Mouse (Mus musculus) intestine, embryonic 16.5 days (tissue): ENCODE results near the gene Crispld2. TPM values are rescaled to one million over a fixed set of nuclear protein-coding genes. Genes with fewer than 3 reads are reported as not detected.

Experiments used
- ATAC-seq: fragments of 200-750 bp; cut with Nextera tagmentation; 2 replicates; pipeline ENCODE4 v1.8.0; 2017; ENCODE audit warnings: moderate TSS enrichment, moderate library complexity
- H3K27ac ChIP-seq: fragments of 300-500 bp; sonication (generic); 2 replicates; pipeline ENCODE4 v1.5.1; 2014; ENCODE audit warnings: mild to moderate bottlenecking, low read length
- H3K27me3 ChIP-seq: fragments of 300-500 bp; sonication (generic); replicated peaks from 2 replicates; pipeline ENCODE4 v1.6.1; 2014; ENCODE audit warnings: low read length, control low read depth, mixed read lengths; ENCODE audit not compliant: control insufficient read depth, insufficient read depth
- H3K36me3 ChIP-seq: fragments of 300-500 bp; sonication (generic); 2 replicates; pipeline ENCODE4 v1.6.1; 2014; ENCODE audit warnings: low read length, control low read depth; ENCODE audit not compliant: control insufficient read depth, insufficient read depth
- H3K4me1 ChIP-seq: fragments of 300-500 bp; sonication (generic); 2 replicates; pipeline ENCODE4 v1.6.1; 2014; ENCODE audit warnings: low read length, control low read depth, mixed read lengths; ENCODE audit not compliant: control insufficient read depth, insufficient read depth
- H3K4me2 ChIP-seq: fragments of 300-500 bp; sonication (generic); 2 replicates; pipeline ENCODE4 v1.6.1; 2014; ENCODE audit warnings: low read depth, low read length, control low read depth
- H3K4me3 ChIP-seq: fragments of 300-500 bp; sonication (generic); 2 replicates; pipeline ENCODE4 v1.5.1; 2014; ENCODE audit warnings: mild to moderate bottlenecking, low read length
- H3K9ac ChIP-seq: fragments of 300-500 bp; sonication (generic); 2 replicates; pipeline ENCODE4 v1.6.1; 2014; ENCODE audit warnings: low read depth, low read length
- H3K9me3 ChIP-seq: fragments of 300-500 bp; sonication (generic); 2 replicates; pipeline ENCODE4 v1.6.1; 2016; ENCODE audit warnings: low read length, control low read depth; ENCODE audit not compliant: control insufficient read depth
- WGBS: fragments of 180-500 bp; shearing (Covaris S2); extraction: QIAGEN DNeasy Blood & Tissue Kit; methylation state at CpG from one replicate; pipeline ENCODE4 v1.1.7; 2014; 5-methylcytosine and 5-hydroxymethylcytosine counted together
- polyA plus RNA-seq: library from polyadenylated mRNA; unstranded; fragments of >200 nt; fragmentation: Nextera tagmentation; extraction: Ambion mirVana; gene quantifications from 2 replicates; pipeline ENCODE4 v1.2.1, GENCODE M21; 2015

Gene Crispld2
- polyA plus RNA-seq, 1 experiment from 2014 or later: 23.1 TPM

GRCm38 (mm10) chr8:120083261-120083660, 91.0 kb downstream of the Crispld2 start:
- ATAC-seq: no peak
- Histone ChIP-seq H3K9ac (no peak overlapping the region), H3K4me3 (no peak overlapping the region), H3K36me3 (peaks cover 19% of the 10 kb centered on the region), H3K9me3 (no peaks in the 10 kb centered on the region), H3K4me2 (no peak overlapping the region), H3K27ac (no peak overlapping the region), H3K27me3 (no peaks in the 10 kb centered on the region), H3K4me1 (no peaks in the 10 kb centered on the region)
- WGBS: 96% methylated on average over 8 of the region's 8 CpGs

- H3K9me3 ChIP-seq: no peaks in the 10 kb centered on the region
- no peak overlapping the region for H3K4me3 ChIP-seq
- no peak overlapping the region for H3K27ac ChIP-seq
- H3K4me2 ChIP-seq: no peak overlapping the region
- ATAC-seq: no peak
- H3K4me1 ChIP-seq: no peaks in the 10 kb centered on the region
- H3K9ac ChIP-seq: no peak overlapping the region
- WGBS: 88% methylated on average over 8 of the region's 8 CpGs
- H3K36me3 ChIP-seq: peaks cover 19% of the 10 kb centered on the region
- no peaks in the 10 kb centered on the region for H3K27me3 ChIP-seq
These were observed 92.5 kb downstream of the Crispld2 start for GRCm38 (mm10) chr8:120084783-120085182.

GRCm38 (mm10) chr8:120089511-120089910, 97.3 kb downstream of the Crispld2 start:
- ATAC-seq: peak; percentile 45; the same call in 1 of the 2 replicates
- Histone ChIP-seq H3K9ac (no peak overlapping the region), H3K27me3 (no peaks in the 10 kb centered on the region), H3K27ac (no peak overlapping the region), H3K4me3 (no peak overlapping the region), H3K9me3 (no peaks in the 10 kb centered on the region), H3K4me1 (peaks cover 8% of the 10 kb centered on the region; the same call in 1 of the 2 replicates), H3K36me3 (peaks cover 26% of the 10 kb centered on the region), H3K4me2 (no peak overlapping the region)
- WGBS: 48% methylated on average over 7 of the region's 7 CpGs

GRCm38 (mm10) chr8:120091032-120091431, 98.8 kb downstream of the Crispld2 start:
- peaks cover 22% of the 10 kb centered on the region for H3K4me1 ChIP-seq
- H3K9ac ChIP-seq: no peak overlapping the region
- H3K27ac ChIP-seq: no peak overlapping the region
- peaks cover 21% of the 10 kb centered on the region for H3K36me3 ChIP-seq
- no peak overlapping the region for H3K4me2 ChIP-seq
- H3K4me3 ChIP-seq: no peak overlapping the region
- ATAC-seq: no peak
- no peaks in the 10 kb centered on the region for H3K9me3 ChIP-seq
- WGBS: 91% methylated on average over 3 of the region's 3 CpGs
- H3K27me3 ChIP-seq: no peaks in the 10 kb centered on the region

GRCm38 (mm10) chr8:120093103-120093502, 100.9 kb downstream of the Crispld2 start:
- Histone ChIP-seq H3K9ac (no peak overlapping the region), H3K27me3 (no peaks in the 10 kb centered on the region), H3K9me3 (no peaks in the 10 kb centered on the region), H3K36me3 (peaks cover 14% of the 10 kb centered on the region), H3K4me3 (no peak overlapping the region), H3K4me2 (no peak overlapping the region), H3K27ac (no peak overlapping the region), H3K4me1 (peaks cover 35% of the 10 kb centered on the region)
- no peak for ATAC-seq
- 76% methylated on average over 3 of the region's 3 CpGs for WGBS

GRCm38 (mm10) chr8:120094801-120095200, 102.6 kb downstream of the Crispld2 start:
- H3K4me3 ChIP-seq: no peak overlapping the region
- H3K9ac ChIP-seq: peak overlapping the region; percentile 45; the same call in 1 of the 2 replicates
- H3K27ac ChIP-seq: peak overlapping the region; percentile 77
- no peaks in the 10 kb centered on the region for H3K9me3 ChIP-seq
- H3K27me3 ChIP-seq: no peaks in the 10 kb centered on the region
- H3K4me1 ChIP-seq: peaks cover 37% of the 10 kb centered on the region
- peaks cover 14% of the 10 kb centered on the region for H3K36me3 ChIP-seq
- 79% methylated on average over 10 of the region's 10 CpGs for WGBS
- peak overlapping the region; percentile 35 for H3K4me2 ChIP-seq
- no peak; the same call in none of the 2 replicates for ATAC-seq

GRCm38 (mm10) chr8:120096486-120096885, 104.2 kb downstream of the Crispld2 start:
- no peaks in the 10 kb centered on the region for H3K27me3 ChIP-seq
- ATAC-seq: peak; percentile 68
- H3K4me1 ChIP-seq: peaks cover 43% of the 10 kb centered on the region
- H3K9ac ChIP-seq: 0 out of 2 replicates have a peak overlapping the region, but pooled peaks have one; percentile 35
- no peak overlapping the region for H3K4me3 ChIP-seq
- peak overlapping the region; percentile 77 for H3K27ac ChIP-seq
- H3K9me3 ChIP-seq: no peaks in the 10 kb centered on the region
- H3K36me3 ChIP-seq: peaks cover 14% of the 10 kb centered on the region
- 47% methylated on average over 2 of the region's 2 CpGs for whole genome bisulfite sequencing
- peak overlapping the region; percentile 15; the same call in 1 of the 2 replicates for H3K4me2 ChIP-seq

- H3K9me3 ChIP-seq: no peaks in the 10 kb centered on the region
- H3K4me3 ChIP-seq: peak overlapping the region; percentile 90
- H3K27ac ChIP-seq: peak overlapping the region; percentile 95
- peaks cover 35% of the 10 kb centered on the region for H3K4me1 ChIP-seq
- peak overlapping the region; percentile 73 for H3K4me2 ChIP-seq
- no peaks in the 10 kb centered on the region for H3K27me3 ChIP-seq
- H3K36me3 ChIP-seq: no peaks in the 10 kb centered on the region
- ATAC-seq: peak; percentile 48
- peak overlapping the region; percentile 89 for H3K9ac ChIP-seq
- WGBS: 2% methylated on average over 25 of the region's 25 CpGs
These were observed 108.3 kb downstream of the Crispld2 start for GRCm38 (mm10) chr8:120100388-120101067.

GRCm38 (mm10) chr8:120101068-120101972, 109.1 kb downstream of the Crispld2 start, which contains the start of gene Zdhhc7:
TSS of gene Zdhhc7 (minus strand) at chr8:120101482.
- Histone ChIP-seq H3K9ac (peak within 1 kb of the TSS; percentile 89), H3K27ac (peak within 1 kb of the TSS; percentile 95), H3K27me3 (no peaks in the 10 kb centered on the region), H3K36me3 (no peaks in the 10 kb centered on the region), H3K4me1 (peaks cover 27% of the 10 kb centered on the region), H3K4me2 (peak within 1 kb of the TSS; percentile 73), H3K4me3 (peak within 1 kb of the TSS; percentile 90), H3K9me3 (no peaks in the 10 kb centered on the region)
- peak; percentile 76 for ATAC-seq
- WGBS: under 1% methylated on average over 88 of the region's 88 CpGs
